Comparison of ENCODE assay signal across 19 mouse cellular contexts in genomic region chr9:30945276-30945675, GRCm38 (mm10). TPM values are rescaled to one million over a fixed set of nuclear protein-coding genes. Genes with fewer than 3 reads are reported as not detected.
"Had no signal": no experiment of that assay in that cellular context is flagged by ENCODE, and none has a peak within 500 bp of the region (broad histone marks: within the 10 kb centered on the region; RNA-seq: fewer than 3 reads in every experiment).

No protein-coding gene starts in this region.

- DNase-seq: layer of hippocampus, adult 9-11 months; lung, adult 18-20 months; lung, postnatal 10 days; thymus, adult 18-20 months; thymus, postnatal 36 days had no signal

- ATAC-seq: hindbrain, embryonic 16.5 days; liver, embryonic 12.5 days; midbrain, embryonic 13.5 days; midbrain, embryonic 16.5 days had no signal

- H3K27ac ChIP-seq: layer of hippocampus, adult 2 months; limb, embryonic 15.5 days; liver, embryonic 12.5 days; liver, embryonic 15.5 days; lung, embryonic 15.5 days; midbrain, embryonic 10.5 days; midbrain, embryonic 13.5 days; neural tube, embryonic 13.5 days had no signal

- H3K4me1 ChIP-seq: liver, embryonic 15.5 days had no signal

- H3K4me3 ChIP-seq: layer of hippocampus, adult 2 months; limb, embryonic 15.5 days; liver, embryonic 12.5 days; liver, embryonic 15.5 days; lung, embryonic 15.5 days; megakaryocyte, embryonic 14.5 days; midbrain, embryonic 10.5 days; midbrain, embryonic 13.5 days; myocyte; neural tube, embryonic 13.5 days had no signal

- H3K9ac ChIP-seq: limb, embryonic 15.5 days; liver, embryonic 12.5 days; liver, embryonic 15.5 days; lung, embryonic 15.5 days; midbrain, embryonic 13.5 days; neural tube, embryonic 13.5 days had no signal

- H3K36me3 ChIP-seq: limb, embryonic 15.5 days; liver, embryonic 12.5 days; liver, embryonic 15.5 days; lung, embryonic 15.5 days; midbrain, embryonic 10.5 days; midbrain, embryonic 13.5 days; neural tube, embryonic 13.5 days had no signal

- H3K4me2 ChIP-seq: limb, embryonic 15.5 days; liver, embryonic 12.5 days; liver, embryonic 15.5 days; lung, embryonic 15.5 days; midbrain, embryonic 13.5 days; neural tube, embryonic 13.5 days had no signal

- H3K9me3 ChIP-seq: limb, embryonic 15.5 days; liver, embryonic 12.5 days; liver, embryonic 15.5 days; lung, embryonic 15.5 days; megakaryocyte, embryonic 14.5 days; midbrain, embryonic 10.5 days; midbrain, embryonic 13.5 days; neural tube, embryonic 13.5 days had no signal

RNA-seq across cellular contexts. Expression of gene Adamts8, which starts 2.9 kb away (rescaled TPM):
- total RNA-seq: monocyte, adult 5-6 weeks; neutrophil, adult 5-6 weeks had no signal
- polyA plus RNA-seq: myocyte had no signal

RNA-seq across cellular contexts. Expression of gene Adamts15, which starts 23.0 kb away (rescaled TPM):
- total RNA-seq: monocyte, adult 5-6 weeks; neutrophil, adult 5-6 weeks had no signal
- polyA plus RNA-seq: myocyte had no signal
